Mouse (Mus musculus) MEL-GATA-1-ER (cell line): ENCODE data around the gene Cfap77.
A peak's percentile ranks its signal among the peaks of the same experiment; 100 is the strongest.

Source experiments
- DNase-seq: peaks from one replicate; pipeline ENCODE4 v3.0.0-alpha.2; 2012; ENCODE audit warnings: low read depth; ENCODE audit errors: extremely low read depth

The Cfap77 gene

DNA sequence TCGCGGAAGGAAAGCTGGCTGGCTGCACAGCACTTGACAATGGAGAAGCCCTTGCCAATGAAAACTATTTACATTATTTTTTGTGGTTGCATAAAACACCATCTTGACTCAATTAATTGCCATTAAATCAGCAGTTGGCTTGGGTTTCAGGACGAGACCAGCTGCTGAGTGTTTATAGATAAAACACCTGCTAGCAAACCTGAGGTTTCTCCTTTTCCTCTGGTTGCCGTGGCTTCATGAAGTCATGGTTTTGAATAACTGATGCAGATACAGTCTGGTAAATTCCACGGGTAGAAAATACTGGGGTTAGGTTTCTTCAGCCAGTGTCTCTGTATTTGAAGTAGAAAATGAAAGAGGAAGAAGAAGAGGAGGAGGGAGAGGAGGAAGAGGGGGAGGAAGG, 2.9 kb downstream of the Cfap77 start:
- DNase-seq: no peak

DNA sequence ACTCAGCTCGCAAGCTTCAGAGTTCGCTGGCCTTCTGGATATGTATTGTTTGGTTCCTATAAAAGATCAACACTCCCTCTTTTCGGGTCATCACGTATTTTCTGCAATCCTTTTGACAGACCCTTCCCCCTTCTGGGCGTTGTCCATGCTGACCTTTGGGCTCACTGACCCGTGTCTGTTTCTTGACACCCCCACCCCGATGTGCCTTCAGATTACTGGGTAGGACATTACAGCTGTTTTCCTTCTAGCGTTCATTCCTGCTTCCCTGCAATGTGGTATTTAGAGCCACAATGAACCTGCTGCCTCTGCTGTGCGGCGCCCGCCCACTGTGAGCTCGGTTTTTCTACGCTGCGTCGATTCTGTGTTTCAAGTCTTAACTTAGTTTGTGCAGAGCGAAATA, 8.7 kb downstream of the Cfap77 start:
- no peak for DNase-seq

DNA sequence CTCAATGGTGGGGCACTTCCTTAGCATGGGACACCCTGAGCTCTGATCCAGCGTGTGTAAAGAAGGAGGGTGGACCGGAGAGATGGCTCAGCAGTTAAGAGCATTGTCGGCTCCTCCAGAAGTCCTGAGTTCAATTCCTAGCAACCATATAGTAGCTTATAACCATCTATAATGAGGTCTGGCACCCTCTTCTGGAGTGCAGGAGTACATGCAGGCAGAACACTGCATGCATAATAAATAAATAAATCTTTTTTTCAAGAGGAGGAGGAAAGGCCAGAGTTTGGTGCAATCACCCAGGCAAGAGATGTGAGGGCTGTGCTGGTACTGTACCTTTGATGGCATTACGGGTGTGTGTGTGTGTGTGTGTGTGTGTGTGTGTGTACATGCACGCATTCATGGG, 12.7 kb downstream of the Cfap77 start:
- no peak for DNase-seq

DNA sequence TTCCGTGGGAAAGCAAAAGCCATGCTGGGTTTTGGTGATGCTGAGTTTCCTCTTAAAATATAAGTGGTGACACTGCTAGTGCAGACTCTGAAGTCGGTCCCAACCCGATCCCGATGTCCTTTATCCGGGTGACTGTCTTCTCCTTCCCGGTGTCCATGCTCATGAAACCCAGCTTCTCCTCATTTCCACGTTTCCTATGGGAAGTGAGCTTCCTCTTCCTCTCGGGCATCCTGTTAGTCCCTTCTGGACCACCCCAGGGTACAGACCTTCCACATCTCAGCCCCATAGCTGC, 13.4 kb downstream of the Cfap77 start:
- no peak for DNase-seq

DNA sequence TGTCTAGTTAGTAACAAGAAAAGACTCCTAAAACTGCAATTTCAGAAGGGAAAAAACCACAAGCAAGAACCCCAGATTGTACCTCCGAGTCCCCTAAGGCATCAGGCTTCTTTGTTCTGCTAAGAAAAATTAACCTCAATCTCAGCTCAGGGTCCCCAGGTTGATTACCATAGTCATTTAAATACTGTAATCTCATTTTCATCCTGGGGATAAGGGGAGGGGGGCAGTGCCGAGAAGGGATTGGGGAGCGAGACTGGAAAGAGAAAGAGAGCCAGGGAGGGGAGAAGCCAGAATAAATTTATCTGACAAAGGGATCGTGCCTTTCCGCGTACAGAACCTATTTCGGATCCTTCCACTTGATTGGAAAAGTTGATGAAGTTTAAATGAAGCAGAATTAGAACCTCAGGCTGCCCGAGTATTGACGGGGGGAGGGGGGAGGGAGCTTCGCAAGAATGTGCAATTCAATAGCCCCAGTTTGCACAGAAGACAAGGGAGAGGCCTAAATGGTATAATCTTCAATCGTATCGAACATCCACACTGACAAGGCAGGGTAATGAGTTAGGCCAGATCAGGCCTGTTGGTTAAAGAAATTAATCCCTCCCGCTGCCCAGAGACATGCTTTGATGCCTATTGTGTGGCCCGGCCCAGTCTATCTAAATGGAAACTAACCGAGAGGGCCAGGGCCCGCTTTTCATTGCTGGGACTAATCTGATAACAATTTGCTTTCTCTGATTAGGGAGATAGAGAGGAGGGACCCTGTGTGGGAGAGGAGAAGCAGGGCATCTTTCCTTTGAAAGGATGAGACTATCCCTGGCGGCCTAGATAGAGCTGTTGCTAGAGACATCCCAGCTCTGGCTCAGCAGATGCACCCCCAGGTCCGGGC, 14.0 kb downstream of the Cfap77 start:
- DNase-seq: no peak

DNA sequence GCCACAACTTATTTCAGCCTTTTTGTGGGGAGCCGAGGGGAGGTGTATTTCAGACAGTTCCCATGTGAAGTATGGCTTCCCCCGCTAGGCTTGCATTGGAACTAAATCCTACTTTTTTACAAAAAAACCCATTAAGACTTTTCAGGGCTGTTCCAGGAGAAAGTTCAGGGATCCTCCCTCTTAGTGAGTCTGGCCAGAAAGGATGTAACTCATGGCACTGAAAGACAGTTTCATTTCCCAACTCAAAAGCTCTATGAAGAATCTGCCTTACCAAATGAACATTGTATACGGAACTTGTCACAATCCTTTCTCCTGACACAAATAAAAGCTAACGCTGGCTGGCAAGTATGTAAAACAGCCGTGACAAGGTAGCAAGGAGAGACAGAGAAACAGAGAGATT, 15.1 kb downstream of the Cfap77 start:
- no peak for DNase-seq

DNA sequence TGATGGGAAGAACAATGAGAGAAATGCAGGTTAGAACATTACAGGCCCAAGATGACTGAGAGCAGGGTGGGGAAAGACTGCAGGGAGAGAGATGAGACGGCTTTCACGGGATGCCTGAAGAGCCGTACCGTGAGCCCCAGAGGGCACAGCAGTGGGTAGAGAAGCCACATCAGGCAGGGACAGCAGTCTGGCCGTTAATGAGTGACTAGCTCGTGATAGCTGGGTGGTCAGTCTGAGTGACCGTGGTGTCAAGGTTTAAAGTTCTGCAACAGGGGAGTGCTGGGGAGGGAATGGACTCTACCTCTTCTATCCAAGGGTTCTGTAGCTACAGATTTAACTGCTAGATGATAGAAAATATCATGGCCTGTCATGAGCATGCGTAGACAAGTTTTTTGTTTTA, 19.2 kb downstream of the Cfap77 start:
- DNase-seq: no peak

DNA sequence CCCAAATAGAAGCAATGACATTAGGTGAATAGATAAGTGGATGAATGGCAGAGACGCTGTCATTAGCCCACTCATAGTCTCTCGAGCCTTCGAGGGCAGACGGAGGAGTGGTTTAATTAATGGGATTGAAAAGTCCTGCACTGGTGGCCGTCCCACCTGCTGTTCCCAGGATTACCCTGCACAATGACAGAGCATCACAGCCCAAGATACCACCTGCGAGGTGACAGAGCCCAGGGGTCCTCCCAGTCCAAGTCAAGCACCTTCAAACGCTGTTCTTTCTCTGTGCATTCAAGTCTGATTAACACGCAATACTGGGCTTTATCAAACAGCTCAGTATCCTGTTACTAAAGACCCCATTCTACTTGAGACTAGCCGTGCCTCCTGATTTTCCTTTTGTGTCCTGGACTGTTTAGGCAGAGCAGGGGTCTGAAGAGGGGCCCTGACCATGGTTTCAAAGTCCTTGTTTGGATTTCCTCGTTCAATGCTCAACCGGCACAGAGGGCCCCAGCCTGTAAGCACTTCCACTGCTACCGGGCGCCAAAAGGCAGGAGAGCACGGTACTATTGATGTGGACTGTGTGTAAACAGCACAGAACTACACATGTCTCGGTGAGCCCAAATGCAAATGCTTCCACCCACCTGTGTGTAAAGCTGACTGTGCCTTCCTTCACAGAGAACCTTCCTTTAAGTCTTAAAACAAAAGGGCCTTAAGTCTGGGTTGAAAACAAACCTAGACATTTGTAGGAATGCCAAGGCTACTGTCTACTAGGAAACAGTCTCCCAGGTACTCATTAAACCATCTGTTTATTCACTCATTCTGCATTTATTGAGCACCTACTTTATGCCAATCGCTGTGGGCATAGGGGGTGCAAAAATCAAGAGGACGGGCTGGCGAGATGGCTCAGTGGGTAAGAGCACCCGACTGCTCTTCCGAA, 20.1 kb downstream of the Cfap77 start:
- no peak for DNase-seq

DNA sequence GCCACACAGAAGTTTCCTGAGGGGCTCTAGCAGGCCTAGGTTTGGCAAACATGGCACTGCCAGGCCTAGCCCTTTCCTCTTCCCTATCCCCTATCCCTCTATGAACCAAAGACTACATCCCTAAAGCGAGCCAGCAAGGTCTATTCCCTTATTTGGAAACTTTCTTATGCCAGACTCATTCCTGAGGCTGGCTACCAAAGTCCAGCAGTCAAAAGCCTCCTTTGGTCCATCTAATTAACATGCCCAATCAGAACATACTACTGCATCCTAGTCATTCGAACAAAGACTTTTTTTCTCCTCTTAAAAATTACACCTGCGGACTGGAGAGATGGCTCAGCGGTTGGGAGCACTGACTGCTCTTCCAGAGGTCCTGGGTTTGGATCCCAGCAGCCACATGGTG, 22.9 kb downstream of the Cfap77 start:
- no peak for DNase-seq

DNA sequence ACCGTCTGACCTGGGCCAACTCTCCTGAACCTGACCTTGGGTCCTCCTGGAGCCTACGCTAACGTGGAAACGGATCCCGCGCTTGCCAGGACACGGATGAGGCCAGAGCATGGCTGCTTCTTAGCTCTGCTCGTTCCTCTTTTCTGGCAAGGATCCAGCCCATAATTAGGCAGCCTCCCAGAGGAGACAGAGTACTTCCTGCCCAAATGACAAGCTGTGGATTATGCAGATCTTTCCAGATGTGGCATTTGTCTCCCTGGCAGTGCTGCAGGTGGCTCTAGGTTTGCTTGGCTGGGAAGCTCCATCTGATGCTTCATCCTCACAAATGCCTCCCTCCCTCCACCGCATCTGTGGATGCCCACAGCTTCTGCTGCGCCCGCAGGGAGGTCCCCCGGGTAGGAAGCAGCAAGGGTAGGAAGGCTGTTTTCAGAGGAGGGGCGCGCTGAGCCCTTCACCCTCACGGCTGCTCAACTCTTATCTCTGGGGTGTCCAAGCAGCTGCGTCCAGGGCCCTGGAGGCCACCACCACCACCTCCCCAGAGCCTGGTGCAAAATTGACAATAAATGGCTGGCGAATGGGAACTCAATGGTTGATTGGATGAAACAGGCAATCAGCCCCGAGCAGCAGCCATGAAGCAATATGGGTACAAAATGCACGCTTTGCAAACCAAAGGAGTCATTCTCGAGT, 24.7 kb downstream of the Cfap77 start:
- DNase-seq: no peak

DNA sequence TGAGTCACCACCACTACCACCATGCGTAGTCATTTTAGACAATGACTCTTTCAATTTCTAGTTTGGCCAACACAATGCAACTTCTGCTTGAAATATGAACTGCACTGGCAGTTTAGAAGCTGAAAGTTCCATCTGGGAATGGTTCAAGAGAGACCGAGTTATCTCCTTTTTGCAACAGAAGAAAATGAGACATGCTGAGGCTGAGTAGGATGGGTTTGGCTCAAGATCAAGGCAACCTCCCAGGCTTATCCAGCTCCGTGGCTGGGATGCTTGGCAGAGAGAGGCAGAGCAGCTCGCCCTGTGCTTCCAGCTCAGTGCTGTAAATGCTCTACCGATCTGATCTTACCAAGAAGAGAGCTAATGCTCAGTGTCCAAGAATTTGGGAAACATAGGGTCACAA, 29.6 kb downstream of the Cfap77 start:
- no peak for DNase-seq

DNA sequence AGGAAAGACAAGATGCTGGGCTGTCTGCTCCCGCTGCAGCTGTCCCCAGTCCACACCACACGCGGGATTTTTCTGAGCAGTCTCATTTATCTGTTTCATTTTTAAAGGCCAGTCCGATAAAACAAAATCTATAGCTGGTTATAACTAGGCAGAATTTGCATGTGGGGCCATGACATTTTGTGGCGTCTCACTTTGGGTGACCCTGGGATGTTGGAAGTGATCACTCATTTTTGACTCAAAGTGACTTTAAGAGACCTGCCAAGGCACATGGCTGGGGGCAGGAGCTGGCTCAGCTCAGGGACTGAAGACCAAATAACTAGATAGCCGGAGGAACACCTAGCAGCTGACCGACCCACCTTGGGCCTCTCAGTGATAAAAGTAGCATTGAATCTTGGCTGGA, 31.9 kb downstream of the Cfap77 start:
- DNase-seq: no peak

DNA sequence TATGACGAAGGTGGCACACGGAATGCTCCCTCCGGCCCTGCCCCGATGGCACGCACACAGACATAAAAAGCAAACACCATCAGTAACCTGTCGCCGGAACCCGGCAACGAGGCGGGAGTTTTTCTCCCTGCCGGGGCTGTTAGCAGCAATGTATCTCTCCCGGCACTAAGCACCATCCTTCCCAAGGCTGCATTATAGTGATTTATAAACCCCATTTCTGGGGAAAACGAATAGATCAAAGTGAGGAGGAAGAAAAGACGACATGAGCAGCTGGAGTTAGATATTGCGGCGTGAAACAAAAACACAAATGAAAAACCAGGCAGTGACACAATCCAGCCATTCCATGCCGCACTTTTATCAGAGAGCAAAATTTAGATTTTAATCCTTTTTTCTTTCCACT, 33.8 kb downstream of the Cfap77 start:
- no peak for DNase-seq

DNA sequence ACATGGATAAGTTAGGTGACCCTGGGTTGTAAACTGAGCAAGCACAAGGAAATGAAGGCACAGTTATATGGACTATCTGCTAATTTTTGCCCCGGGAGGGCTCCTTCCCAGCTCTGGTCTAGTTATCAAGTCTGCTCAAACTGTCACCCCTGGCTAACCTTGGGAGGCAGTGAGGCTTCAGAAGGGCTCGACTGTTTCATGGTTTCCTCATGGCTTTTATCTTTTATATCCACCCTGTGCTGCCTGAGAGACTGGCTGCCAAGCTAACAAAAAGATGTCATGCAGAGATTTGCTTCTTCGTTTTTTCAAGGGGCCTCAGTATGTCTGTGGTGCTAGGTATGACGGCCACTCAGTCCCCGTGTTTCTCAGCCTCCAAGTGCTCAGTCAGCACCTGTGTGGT, 36.2 kb downstream of the Cfap77 start:
- DNase-seq: peak; percentile 15

DNA sequence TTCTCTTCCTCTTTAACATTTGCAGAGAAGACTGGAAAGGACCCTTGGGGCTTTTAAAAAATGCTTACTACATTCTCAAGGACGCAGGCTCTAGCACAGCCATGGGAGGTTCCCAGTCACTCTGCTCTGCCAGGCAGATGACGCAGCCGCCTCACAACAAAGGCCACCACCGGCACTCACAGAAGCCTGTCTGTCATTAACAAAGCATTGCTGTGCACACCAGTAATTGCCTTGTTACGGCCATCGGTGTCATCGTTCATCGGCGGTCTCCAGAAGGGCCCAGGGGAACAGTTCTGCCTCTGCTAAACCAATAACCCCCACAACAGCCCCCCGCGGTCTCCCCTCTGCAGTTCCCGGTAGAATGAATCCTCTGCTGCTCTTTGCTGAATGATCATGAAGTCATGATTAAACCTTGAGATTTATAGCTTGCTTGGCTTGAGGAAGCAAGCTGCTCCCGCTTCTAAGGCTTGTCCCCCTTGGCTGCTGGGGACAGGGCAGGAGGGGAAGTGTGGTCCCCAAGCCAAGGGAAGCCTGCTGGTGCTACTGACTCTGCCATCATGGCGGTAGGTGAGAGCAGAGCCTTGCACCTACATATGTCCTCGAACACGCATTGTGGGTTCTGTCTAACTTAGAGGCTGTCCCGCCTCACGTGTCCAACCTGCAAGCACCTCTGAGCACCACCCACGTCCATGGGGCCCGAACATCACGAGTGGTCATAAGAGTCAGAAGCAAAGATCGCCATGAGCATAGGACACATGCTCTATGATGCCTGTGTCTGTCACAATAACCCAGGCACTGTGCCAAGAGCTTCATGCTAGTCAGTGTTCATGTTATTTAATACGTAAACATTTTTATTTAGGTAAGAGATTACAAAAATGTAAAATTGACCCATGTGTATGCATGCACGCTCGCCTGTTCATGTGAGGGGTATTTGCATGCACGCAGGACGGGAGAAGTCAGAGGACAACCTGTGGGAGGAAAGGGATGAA, 38.0 kb downstream of the Cfap77 start:
- DNase-seq: no peak

DNA sequence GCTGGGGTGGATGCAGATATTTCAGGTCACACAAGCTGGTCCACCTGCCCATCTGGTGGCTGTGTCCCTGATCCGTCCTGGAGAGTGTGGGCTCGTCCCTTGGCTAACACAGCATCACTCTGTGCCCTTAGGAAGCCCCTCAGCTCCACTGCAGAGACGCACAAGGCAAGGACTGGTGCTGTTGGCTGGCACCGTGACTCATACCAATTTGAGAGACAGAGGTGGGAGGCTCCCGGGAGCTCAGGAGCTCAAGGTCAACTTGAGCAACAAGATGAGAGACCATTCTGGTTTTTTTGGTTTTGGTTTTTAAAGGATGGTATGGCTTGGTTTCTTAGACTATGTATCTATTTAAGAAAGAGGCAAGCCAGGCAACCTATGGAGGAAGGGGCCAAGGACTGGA, 42.3 kb downstream of the Cfap77 start:
- DNase-seq: no peak

DNA sequence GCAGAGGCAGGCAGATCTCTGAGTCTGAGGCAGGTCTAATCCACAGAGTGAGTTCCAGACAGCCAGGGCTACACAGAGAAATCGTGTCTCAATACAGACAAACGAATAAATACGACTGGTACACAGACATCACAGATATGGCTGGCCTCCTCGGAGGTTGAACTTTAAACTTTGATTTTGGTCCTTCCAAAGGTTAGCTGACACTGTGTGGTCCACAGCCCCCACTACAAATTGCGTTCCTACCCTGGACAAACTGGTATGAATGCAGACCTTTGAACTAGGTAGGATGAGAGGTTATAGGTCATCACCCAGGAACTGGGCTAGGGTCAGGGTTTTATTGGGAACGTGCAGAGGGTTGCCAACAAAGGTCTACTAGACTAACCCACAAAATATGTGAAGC, 47.2 kb downstream of the Cfap77 start:
- DNase-seq: no peak

DNA sequence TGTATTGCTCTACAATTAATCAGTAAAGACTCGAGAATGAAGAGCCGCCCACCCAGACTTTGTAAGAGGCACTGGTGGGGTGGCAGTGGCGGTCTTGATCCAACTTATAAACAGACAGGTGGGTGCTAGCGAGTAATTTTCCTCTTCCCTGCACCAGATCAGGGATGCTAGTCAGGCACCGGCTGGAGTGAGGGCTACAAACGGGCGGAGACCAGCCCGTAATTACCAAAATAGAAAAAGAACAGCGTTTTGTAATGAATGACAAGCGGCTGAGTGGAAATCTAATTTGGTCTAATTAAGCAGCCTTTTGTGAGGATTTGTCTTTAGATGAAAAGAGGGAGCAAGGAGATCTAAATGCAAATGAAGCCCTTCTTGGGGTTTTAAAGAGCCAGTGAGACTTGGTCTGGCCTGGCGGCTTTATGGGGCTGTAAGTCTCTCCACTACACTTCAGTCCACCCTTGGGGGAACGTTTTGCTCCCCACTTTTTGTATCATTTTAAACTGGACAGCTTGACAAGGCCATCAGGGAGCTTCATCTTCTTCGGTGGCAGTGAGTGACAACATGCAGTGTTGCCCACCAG, 48.3 kb downstream of the Cfap77 start:
- DNase-seq: no peak

DNA sequence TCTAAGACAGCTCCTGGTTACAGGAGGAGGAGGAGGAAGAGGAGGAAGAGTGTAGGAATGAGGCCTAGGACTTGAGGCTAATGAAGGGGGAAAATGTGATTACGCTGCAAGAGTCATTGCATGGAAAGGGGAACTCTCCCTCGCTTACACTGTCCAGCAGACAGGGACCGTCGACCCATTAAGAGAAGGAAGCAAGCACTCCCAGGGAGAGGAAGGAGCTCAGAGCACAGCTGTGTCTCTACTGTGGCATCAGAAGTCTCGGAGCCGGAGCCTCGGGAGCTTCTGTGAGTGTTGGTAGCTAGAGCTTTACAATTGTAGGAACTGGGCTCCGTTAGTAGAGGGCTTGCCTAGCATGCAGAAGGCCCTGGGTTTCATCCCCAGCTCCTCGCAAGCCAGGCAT, 50.8 kb downstream of the Cfap77 start:
- no peak for DNase-seq

DNA sequence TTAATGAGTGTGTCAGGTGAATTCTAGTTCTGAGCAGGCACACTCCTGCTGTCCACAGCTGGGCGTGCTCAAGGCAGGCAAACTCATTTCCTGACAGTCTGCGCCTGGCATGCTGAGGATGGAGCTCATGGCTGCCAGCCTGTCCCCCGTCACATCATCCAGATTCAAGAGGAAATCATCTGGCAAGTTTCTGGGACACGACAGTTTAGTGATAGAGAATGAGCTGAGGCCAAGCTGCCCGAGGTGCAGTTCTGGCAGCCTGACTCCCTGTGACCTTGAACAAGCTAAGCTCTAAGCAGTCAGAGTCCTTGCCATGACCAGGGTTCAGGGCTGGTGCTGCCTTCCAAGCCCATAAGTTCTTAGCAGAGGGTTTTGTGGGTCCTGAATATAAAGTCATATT, 56.6 kb downstream of the Cfap77 start:
- no peak for DNase-seq
